Mouse (Mus musculus) embryo, embryonic 11.5 days (tissue): ENCODE measurements around the gene Lrmda.
"Not testable (repeated sequence)": the region's sequence is repeated elsewhere in the genome, so short reads cannot be mapped to it uniquely, and the experiment has no call there.

Experiments
- DNase-seq: peaks from one replicate; pipeline ENCODE4 v3.0.0-alpha.2; 2012; ENCODE audit warnings: low read depth, low spot score

Gene Lrmda

GRCm38 (mm10) chr14:22582065-22582464 is 562.6 kb downstream of the Lrmda start:
- DNase-seq: no peak

- no peak for DNase-seq
These were observed 566.8 kb downstream of the Lrmda start for GRCm38 (mm10) chr14:22586281-22586680.

GRCm38 (mm10) chr14:22586796-22587195 is 567.3 kb downstream of the Lrmda start:
- no peak for DNase-seq

GRCm38 (mm10) chr14:22587285-22587957 is 567.9 kb downstream of the Lrmda start:
- DNase-seq: no peak

- no peak for DNase-seq
These were observed 568.4 kb downstream of the Lrmda start for GRCm38 (mm10) chr14:22587958-22588296.

DNA sequence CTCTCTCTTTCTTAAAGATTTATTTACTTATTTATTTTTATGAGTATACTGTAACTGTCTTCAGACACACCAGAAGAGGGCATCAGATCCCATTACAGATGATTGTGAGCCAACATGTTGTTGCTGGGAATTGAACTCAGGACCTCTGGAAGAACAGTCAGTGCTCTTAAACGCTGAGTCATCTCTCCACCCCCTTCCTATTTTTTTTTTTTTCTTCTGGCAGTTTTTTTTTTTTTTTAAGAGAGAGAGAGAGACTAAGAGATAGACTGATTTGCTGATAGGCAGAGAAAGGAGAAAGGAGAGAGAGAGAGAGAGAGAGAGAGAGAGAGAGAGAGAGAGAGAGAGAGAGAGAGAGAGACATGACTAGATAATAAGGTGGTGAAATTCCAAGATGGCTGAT is 568.9 kb downstream of the Lrmda start:
- not testable (repeated sequence) for DNase-seq

GRCm38 (mm10) chr14:22589503-22590215 is 570.1 kb downstream of the Lrmda start:
- DNase-seq: peak; percentile 43

DNA sequence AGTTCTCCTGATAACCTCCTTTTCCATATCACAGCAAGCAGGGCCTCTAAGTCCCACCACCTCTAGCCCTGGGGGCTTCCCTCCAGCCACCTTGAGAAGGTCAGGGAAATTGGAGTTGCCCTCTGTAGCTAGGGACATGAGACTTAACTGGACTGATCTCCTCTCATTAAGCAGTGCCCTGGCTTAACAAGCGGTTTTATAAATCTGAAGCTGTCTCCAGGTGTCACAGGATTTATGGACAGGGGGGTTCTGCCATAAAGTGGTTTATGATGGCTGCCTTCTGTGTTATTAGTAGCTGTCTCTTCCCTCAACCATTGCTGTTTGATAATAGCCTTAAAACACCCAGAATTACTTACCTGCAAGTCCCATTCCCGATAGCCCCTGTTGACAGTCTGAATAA is 571.7 kb downstream of the Lrmda start:
- DNase-seq: no peak

DNA sequence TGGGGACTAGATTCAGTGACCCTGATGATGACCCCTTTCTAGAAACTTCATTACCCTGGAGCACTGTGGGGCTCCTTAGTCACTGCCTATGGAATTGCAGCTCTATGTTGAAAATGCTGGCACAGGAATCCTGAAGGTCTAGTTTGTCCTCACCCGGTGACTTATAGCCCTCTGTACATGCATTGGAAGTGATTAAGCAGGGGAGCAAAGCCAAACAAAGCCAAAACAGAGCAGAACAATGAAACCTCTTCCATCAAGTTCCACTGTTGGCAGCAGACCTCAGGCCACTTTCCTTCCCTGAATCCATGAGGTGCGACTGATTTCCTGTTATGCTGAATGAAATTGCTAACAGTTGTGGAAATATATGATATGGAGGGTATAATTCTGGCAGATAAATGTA is 578.0 kb downstream of the Lrmda start:
- no peak for DNase-seq

GRCm38 (mm10) chr14:22598638-22599037 is 579.1 kb downstream of the Lrmda start:
- DNase-seq: no peak

DNA sequence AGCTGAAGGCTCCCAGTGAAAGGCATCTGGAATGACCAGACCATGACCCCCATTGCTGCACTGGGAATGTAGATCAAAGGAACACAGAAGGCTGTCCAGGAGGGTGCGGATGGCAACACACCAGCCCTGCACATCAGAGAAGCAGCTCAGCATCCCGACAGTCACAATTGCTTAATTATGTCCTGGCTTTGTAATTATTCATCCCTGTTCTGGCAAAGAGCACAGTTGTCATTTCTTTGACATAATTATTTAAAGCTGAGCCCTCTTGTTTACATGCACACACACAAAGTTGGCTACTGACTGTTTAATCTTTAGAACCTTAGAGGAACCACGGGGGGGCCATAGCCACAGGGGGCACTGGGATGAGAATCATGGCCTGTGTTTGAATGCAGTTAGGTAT is 580.7 kb downstream of the Lrmda start:
- DNase-seq: no peak

DNA sequence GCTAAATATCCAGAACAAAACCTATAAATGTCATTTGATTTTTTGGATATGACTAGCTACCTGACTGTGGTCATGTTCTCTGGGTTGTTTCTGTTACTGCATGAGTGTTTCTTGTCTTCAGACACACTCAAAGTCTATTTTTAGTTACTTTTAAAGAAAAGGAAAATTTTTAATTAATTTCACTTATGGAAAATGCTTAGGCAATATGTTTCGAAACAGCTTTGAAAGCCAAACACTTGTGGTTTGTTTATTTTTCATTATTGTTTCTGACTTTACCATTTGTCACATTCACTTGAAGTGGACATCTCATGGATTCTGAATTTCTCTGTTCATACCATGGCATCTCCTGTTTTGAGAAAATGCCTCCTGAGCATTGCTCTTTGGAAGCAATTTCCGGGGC is 582.8 kb downstream of the Lrmda start:
- no peak for DNase-seq

DNA sequence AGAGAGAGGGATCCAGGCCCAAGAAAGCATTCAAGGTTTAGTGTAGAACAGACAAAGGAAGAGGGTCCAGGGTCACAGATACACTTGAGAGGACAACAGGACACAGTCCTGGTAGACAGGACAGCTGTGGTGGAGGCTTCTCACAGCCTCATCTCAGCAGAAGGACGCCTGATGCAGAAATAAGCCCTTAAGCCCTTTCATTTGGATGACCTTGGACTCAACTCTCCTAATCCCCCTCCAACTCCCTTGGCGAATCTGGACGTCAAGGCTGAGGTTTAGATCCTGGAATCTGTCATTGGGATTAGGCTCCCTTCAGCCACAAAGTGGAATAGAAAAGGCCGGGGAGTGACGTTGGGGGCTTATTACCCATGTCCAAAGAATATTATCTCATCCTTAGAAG is 589.1 kb downstream of the Lrmda start:
- no peak for DNase-seq

DNA sequence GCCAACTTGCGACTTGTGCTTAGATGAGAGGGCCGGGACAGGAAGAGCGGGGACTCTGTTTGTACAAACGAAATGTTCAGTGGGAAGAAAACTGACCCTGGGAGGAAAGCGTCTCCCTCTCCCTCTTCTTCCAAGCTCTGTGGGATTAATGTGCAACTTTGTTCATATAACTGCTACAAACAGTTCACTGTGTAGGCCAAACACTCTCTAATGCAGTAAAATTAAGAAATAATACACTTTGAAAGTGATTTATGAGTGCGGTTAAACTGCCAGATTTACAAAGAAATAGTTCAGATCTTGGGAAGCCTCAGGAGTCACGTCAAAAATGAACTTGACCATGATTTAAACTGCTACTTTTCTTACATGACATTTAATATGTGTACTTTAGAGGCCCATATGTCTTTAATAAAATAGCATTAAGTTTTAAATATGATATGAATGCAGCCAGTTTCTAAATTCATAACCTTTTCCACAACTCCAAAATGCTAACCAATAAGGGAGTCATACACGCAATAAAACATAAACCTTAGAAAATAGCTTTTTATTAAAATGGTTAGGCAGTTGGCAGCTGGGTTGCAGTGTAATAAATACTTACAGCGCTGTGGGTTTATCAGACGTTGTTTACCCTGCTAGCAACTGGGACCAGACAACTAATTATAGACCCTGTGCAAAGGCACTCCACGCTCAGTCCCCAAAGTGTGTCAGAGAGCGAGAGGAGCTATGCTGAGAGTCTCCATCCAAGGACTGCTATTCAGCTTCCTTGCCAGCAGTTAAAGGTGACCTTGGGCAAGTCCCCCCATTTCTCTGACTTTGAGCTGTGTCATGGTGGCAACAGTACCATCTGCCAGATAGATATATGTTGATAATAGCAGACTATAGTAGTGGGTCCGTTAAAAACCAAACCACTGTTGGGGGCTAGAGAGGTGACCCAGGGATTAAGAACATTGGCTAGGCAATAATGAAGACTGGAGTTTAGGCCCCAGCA is 590.0 kb downstream of the Lrmda start:
- DNase-seq: peak; percentile 46

GRCm38 (mm10) chr14:22611011-22611410 is 591.5 kb downstream of the Lrmda start:
- DNase-seq: no peak

DNA sequence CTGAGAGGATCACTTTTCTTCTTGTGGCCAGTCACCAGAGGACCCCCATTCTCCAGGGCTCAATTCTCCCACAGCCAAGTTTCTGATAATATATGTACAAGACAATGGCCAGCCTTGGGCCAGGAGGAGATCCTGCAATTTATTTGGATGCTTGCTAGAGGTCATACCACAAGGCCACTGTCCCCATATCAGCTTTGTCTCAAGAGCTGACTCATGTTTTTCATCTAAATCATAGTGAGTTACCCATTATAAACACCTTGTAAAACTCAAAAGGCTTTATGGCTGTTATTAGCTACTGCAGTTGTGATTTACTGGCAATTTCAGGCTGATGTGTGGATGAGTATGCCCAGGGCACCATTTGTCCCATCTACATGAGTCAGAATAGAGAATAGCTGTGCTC is 600.7 kb downstream of the Lrmda start:
- DNase-seq: no peak

- no peak for DNase-seq
These were observed 602.4 kb downstream of the Lrmda start for GRCm38 (mm10) chr14:22621941-22622340.

GRCm38 (mm10) chr14:22627105-22627829 is 607.8 kb downstream of the Lrmda start:
- DNase-seq: no peak

DNA sequence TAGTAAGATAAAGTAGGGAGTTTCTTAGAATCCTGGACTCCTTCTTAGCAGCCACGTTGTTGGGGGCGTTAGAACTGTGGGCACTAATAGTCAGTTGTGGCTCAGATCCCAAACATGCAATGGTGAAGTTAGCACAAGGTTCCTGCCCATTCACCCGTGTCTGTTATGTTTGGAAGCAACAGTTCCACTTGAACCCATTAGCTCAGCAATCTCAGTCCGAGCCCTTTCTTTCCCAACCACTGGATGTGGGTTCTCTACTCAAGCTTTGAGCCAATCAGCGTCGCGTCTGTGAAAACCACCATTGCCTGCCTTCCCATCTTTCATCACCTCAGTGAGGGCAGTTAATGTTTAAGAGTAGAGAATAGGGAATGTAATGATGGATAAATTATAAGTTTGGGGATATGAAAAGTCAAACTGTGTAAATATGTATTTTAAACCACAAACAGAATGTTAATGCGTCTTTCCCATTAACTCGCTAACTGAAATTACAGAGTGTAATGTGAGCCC is 610.9 kb downstream of the Lrmda start:
- DNase-seq: no peak

- no peak for DNase-seq
These were observed 614.1 kb downstream of the Lrmda start for GRCm38 (mm10) chr14:22633612-22634011.

GRCm38 (mm10) chr14:22643494-22643893 is 624.0 kb downstream of the Lrmda start:
- DNase-seq: no peak
